Mouse (Mus musculus) CD4-positive, CD25-positive, alpha-beta regulatory T cell, adult 9 weeks (primary cell): ENCODE measurements around the gene Gm5152. TPM values are rescaled to one million over a fixed set of nuclear protein-coding genes. Genes with fewer than 3 reads are reported as not detected.

Experiments used
- polyA plus RNA-seq: library from polyadenylated mRNA; unstranded; fragments of 100-300 nt; shearing (Covaris generic); gene quantifications from one replicate; pipeline ENCODE4 v1.2.1, GENCODE M21; 2017

The Gm5152 gene
- polyA plus RNA-seq: not detected

DNA sequence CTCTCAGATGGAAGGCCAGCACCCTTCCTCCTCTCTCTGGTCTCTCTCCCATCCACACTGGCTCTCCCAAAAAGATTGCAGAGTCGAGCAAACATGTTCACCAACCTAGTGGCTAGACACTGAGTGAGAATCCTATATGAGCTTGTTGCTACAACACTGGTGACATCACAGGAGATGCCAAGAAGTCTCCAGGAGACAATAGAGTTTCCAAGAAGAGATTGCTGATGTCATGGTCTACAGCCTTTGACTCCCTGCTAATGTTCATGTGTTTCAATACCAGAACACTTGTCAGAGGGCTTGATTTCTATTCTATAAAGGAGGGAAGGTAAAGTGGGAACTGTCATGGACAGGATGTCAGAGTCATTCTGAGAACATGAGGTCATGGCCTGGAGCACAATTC lies at the start of gene Gm5152:
Gene Gm5152, minus strand, starts transcription at position 101 of the 400 bp plus-strand sequence.

